Mouse (Mus musculus): Measurements from ENCODE around the gene Evpl.

Evpl gene

GRCm38 (mm10) chr11:116255090-116255981 is 17.5 kb upstream of the Evpl start:
- CTCF ChIA-PET, result no interaction called here

GRCm38 (mm10) chr11:116254627-116255026 is 16.8 kb upstream of the Evpl start:
- CTCF ChIA-PET, result no interaction called here

- CTCF ChIA-PET, result no interaction called here
These were observed 15.3 kb upstream of the Evpl start for GRCm38 (mm10) chr11:116253076-116253600.

GRCm38 (mm10) chr11:116250898-116251297 is 13.0 kb upstream of the Evpl start:
- CTCF ChIA-PET, result interaction anchor here (0.5 kb wide), 1 partner anchor 308 kb away, joined by 5 read pairs; no protein-coding TSS in a partner anchor

- CTCF ChIA-PET, result interaction anchor here (0.6 kb wide), 1 partner anchor 18 kb away, joined by 4 read pairs; no protein-coding TSS in a partner anchor
These were observed 9.8 kb upstream of the Evpl start for GRCm38 (mm10) chr11:116247502-116248222.

GRCm38 (mm10) chr11:116245616-116246015 is 7.7 kb upstream of the Evpl start:
- CTCF ChIA-PET, result no interaction called here

- CTCF ChIA-PET, result interaction anchor here (0.6 kb wide), 1 partner anchor 364 kb away, joined by 3 read pairs; no protein-coding TSS in a partner anchor
These were observed 6.7 kb upstream of the Evpl start for GRCm38 (mm10) chr11:116244580-116244979.

- CTCF ChIA-PET, result interaction anchor here (0.6 kb wide), 1 partner anchor 100 kb away, joined by 3 read pairs; no protein-coding TSS in a partner anchor
These were observed 3.9 kb upstream of the Evpl start for GRCm38 (mm10) chr11:116241744-116242235.

GRCm38 (mm10) chr11:116239797-116240196 is 1.9 kb upstream of the Evpl start:
- CTCF ChIA-PET, result no interaction called here

- CTCF ChIA-PET, result no interaction called here
These were observed 3.0 kb downstream of the Evpl start for GRCm38 (mm10) chr11:116234901-116235300.

GRCm38 (mm10) chr11:116232427-116232826 is 5.5 kb downstream of the Evpl start:
- CTCF ChIA-PET, result no interaction called here

GRCm38 (mm10) chr11:116228699-116229098 is 9.2 kb downstream of the Evpl start:
- CTCF ChIA-PET, result no interaction called here

GRCm38 (mm10) chr11:116226414-116226813 is 11.5 kb downstream of the Evpl start:
- CTCF ChIA-PET, result interaction anchor here (0.6 to 0.7 kb wide), 2 partner anchors 698 to 749 kb away, joined by 3 to 4 read pairs; no protein-coding TSS in a partner anchor

- CTCF ChIA-PET, result no interaction called here
These were observed 15.2 kb downstream of the Evpl start for GRCm38 (mm10) chr11:116222740-116223059.

- CTCF ChIA-PET, result no interaction called here
These were observed 15.7 kb downstream of the Evpl start for GRCm38 (mm10) chr11:116221931-116222739.

GRCm38 (mm10) chr11:116219885-116220284 is 18.0 kb downstream of the Evpl start:
- CTCF ChIA-PET, result no interaction called here

GRCm38 (mm10) chr11:116218737-116219400 is 19.0 kb downstream of the Evpl start:
- CTCF ChIA-PET, result no interaction called here

GRCm38 (mm10) chr11:116218263-116218662 is 19.6 kb downstream of the Evpl start:
- CTCF ChIA-PET, result no interaction called here

GRCm38 (mm10) chr11:116216549-116216948 is 21.3 kb downstream of the Evpl start:
- CTCF ChIA-PET, result no interaction called here

GRCm38 (mm10) chr11:116215991-116216390 is 21.9 kb downstream of the Evpl start:
- CTCF ChIA-PET, result no interaction called here

GRCm38 (mm10) chr11:116215181-116215580 is 22.7 kb downstream of the Evpl start:
- CTCF ChIA-PET, result no interaction called here
